Mouse (Mus musculus) bone marrow macrophage, adult 2 months (primary cell): ENCODE data around the gene Flad1.

ENCODE experiments used
- CTCF ChIP-seq: IDR thresholded peaks from 2 replicates; pipeline ENCODE4 v1.5.1; 2012; ENCODE audit warnings: low read depth, mild to moderate bottlenecking, low read length, moderate library complexity
- POLR2A ChIP-seq: IDR thresholded peaks from 2 replicates; pipeline ENCODE4 v1.6.1; 2012; ENCODE audit warnings: mild to moderate bottlenecking, low read depth, low read length, borderline replicate concordance

DNA sequence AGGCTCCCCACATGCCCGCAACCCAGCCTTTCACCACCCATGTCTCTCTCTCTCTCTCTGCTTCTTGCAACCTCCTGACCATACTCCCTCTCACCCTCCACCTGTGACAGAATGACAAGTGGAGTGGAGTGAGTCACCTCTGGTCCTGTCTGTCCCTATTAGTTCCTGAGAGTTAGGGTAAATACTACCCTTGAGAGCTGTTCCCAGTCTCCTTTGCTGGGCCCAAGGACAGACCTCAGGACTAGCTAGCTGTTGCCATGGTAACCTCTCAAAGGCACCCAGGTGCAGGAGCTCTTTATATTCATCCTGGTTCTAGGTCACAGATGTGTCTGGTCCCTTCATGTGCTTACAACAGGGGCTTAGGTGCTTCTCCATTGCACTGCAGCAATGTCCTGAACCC is 40.2 kb upstream of the Flad1 start:
- TF ChIP-seq POLR2A = no peak
- TF ChIP-seq CTCF = no peak
